Mouse (Mus musculus): ENCODE results near the gene Trnp1.

GRCm38 (mm10) chr4:133494432-133494831 lies 3.9 kb downstream of the Trnp1 start:
- TF ChIP-seq CTCF (IDR thresholded peaks at IDR 0.05; ENCODE audit: low read depth, low read length) (peak; percentile 72), POLR2A (IDR thresholded peaks at IDR 0.05; ENCODE audit: borderline replicate concordance, low read depth, low read length) (no peak)
